Mouse (Mus musculus): ENCODE measurements around the gene Esp1.
"Not testable (repeated sequence)": the region's sequence is repeated elsewhere in the genome, so short reads cannot be mapped to it uniquely, and the experiment has no call there.

Esp1 gene

GRCm38 (mm10) chr17:40726820-40727219, at the start of gene Esp1:
Gene Esp1 (plus strand): TSS chr17:40727120.
- DNase-seq (ENCODE audit: low spot score in 2 of 2) = no peak

- DNase-seq (ENCODE audit: low spot score in 2 of 2) = no peak
These were observed 10.6 kb upstream of the Esp1 start for GRCm38 (mm10) chr17:40716273-40716672.

GRCm38 (mm10) chr17:40717055-40717454, 9.9 kb upstream of the Esp1 start:
- not testable (repeated sequence) for DNase-seq (ENCODE audit: low spot score in 2 of 2)

GRCm38 (mm10) chr17:40731296-40731695, 4.4 kb downstream of the Esp1 start:
- no peak for DNase-seq (ENCODE audit: low spot score in 2 of 2)

GRCm38 (mm10) chr17:40731724-40732123, 4.8 kb downstream of the Esp1 start:
- no peak for DNase-seq (ENCODE audit: low spot score in 2 of 2)

- no peak for DNase-seq (ENCODE audit: low spot score in 2 of 2)
These were observed 36.7 kb downstream of the Esp1 start for GRCm38 (mm10) chr17:40763662-40764061.

GRCm38 (mm10) chr17:40767120-40767519, 40.2 kb downstream of the Esp1 start:
- no peak for DNase-seq (ENCODE audit: low spot score in 2 of 2)

Measured in spleen, postnatal 4 days (tissue).